Mouse (Mus musculus): Measurements from ENCODE around the gene Mmp3.
"Not testable (repeated sequence)": the region's sequence is repeated elsewhere in the genome, so short reads cannot be mapped to it uniquely, and the experiment has no call there.

Gene Mmp3

DNA sequence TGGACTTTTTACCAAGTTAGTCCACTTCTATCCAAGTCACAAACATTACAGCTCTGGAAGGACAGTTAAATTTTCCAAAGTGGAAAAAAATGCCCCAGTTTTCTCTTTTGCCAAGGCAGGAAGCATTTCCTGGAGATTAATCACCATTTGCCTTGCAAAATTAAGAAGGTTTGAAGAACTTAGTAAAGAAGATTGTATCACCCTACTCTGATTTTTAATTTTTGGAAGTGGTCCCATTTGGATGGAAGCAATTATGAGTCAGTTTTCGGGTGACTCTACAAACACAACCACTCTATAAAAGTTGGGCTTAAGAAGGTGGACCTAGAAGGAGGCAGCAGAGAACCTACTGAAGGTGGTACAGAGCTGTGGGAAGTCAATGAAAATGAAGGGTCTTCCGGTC, at the start of gene Mmp3:
Gene Mmp3, plus strand, starts transcription at position 301 of the 400 bp plus-strand sequence.
- DNase-seq: no peak

DNA sequence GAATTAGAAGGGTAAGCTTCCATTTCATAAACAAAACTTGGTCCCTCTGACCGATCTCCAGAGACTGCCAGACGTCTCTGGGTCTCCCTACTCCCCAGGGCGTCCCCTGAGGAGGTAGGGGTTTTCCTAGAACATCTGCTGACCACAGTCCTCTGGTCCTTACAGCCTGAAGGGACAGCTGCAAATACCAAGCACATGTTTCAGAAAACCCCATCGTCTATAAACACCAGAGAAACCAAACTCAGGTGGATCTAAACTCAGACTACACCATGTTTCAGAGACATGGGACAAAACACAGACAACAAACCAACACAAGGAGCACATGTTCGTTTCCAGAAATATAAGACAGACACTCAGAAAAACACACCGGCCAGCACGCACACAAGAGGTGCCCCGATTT, 49.1 kb upstream of the Mmp3 start:
- DNase-seq: not testable (repeated sequence)

DNA sequence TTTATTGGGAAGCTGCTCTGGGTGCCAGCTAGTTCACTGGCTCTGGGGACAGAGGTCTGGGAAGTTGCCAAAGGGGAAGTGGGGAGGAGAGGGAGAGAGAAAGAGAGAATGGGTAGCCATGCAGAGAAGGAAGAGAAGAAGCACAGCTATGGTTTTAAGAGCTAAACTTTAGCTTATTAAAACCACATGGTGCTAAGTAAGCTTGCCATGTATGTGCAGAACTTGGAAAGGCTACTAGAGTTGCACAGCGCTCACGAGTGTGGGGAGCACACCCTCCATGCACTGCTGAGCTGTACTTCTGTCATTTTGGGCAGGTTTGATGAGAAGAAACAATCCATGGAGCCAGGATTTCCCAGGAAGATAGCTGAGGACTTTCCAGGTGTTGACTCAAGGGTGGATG, 7.7 kb downstream of the Mmp3 start:
- DNase-seq: no peak

DNA sequence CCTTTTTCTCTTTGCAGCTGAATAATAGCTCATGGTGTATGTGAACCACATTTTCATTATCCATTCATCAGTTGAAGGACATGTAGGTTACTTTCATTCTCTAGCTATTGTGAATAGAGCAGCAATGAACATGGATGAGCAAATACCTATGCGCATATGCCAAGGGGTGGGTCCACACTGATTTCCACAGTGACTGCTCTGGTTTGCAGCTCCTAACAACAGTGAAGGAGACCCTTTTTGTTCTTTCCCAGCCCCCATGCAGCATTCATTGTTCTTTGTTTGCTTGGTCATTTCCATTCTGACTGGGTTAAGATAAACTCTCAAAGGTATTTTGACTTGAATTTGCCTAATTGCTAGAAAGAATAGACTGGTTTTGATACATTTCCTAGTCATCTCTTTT, 24.6 kb downstream of the Mmp3 start:
- DNase-seq: no peak

DNA sequence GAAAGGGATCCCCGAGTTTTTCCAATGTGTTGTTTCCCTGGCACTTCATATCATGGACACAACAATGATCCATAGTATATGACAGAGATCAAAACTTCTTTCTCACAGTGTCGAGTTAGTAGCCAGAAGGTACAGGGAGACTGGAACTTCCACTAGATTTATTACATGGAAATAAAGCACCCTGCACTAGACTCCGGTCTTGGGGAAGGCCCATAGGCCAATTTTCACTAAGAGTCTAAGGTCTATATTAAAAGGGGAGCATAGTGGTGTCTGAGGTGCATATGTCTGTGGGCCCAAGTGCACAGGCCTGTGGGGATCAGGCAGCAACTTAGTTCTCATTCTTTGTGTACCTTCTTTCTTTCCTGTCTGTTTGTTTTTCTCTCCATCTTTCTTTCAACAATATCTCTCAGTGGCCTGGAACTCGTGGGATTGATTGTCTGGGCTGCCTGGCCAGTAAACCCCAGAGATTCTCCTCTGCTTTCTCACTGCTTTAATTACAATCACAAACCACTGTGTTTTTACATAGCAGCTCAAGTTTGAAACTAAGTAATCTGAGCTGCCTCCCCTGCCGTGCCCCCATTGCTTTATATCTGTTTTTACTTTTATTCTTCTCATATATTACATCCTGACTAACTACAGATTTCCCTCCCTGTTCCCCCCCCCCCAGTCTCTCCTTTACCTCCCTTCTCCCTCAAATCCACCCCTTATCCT, 38.2 kb downstream of the Mmp3 start:
- no peak for DNase-seq

DNA sequence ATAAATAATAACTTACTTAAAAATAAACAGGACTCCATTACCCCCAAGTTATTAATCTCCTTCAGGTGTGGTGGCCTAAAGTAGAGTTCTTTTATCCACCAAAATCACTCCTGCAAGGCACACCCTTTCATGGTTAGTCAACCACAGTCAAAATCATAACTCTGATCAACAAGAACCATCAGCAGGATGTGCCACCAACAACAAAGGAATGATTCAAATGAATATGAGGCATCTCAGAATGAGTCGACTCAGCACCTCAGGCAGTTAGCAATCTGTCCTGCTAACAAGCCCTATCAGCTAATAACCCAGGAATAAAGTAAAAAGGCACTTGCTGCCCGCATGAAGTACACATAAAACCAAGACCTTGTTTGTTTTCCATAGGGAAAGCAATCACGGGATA, 55.5 kb downstream of the Mmp3 start:
- no peak for DNase-seq

DNA sequence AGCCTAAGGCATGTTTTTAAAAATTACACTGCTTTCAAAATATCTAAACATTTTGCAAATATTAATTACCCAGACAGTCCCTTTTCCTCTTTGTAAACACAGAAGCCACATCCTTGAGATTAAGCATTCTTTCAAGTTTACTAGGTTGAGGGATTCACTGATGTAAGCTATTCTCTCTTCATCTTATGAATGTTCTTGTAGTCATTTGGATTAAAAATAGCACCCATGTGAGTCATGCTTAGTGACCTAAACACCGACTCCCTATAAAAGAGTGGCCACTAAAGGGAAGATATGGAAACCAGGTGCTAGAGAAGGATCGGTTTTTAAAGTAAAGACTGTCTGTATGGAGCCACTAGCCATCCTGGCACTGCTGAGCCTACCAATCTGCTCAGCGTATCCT, 56.4 kb downstream of the Mmp3 start, which contains the start of gene Mmp10:
Gene Mmp10, plus strand, starts transcription at position 302 of the 400 bp plus-strand sequence.
- DNase-seq: no peak

All from cerebellum, adult 18-20 months (tissue).